Mouse (Mus musculus) neural tube, embryonic 13.5 days (tissue): ENCODE results near the gene Alg2. TPM values are rescaled to one million over a fixed set of nuclear protein-coding genes. Genes with fewer than 3 reads are reported as not detected.

Source experiments
- ATAC-seq: fragments of 200-750 bp; cut with Nextera tagmentation; 2 replicates; pipeline ENCODE4 v1.8.0; 2017; ENCODE audit warnings: low read depth, mild to moderate bottlenecking, moderate TSS enrichment, moderate library complexity
- H3K27ac ChIP-seq: fragments of 300-500 bp; sonication (generic); replicated peaks from 2 replicates; pipeline ENCODE4 v1.5.1; 2015; ENCODE audit warnings: moderate library complexity, mild to moderate bottlenecking, inconsistent platforms
- H3K27me3 ChIP-seq: fragments of 300-500 bp; sonication (generic); 2 replicates; pipeline ENCODE4 v1.6.1; 2015; ENCODE audit warnings: mild to moderate bottlenecking, inconsistent platforms
- H3K36me3 ChIP-seq: fragments of 300-500 bp; sonication (generic); 2 replicates; pipeline ENCODE4 v1.6.1; 2015; ENCODE audit warnings: mild to moderate bottlenecking, inconsistent platforms
- H3K4me1 ChIP-seq: fragments of 300-500 bp; sonication (generic); replicated peaks from 2 replicates; pipeline ENCODE4 v1.6.1; 2015; ENCODE audit warnings: inconsistent platforms
- H3K4me2 ChIP-seq: fragments of 300-500 bp; sonication (generic); 2 replicates; pipeline ENCODE4 v1.6.1; 2015; ENCODE audit warnings: inconsistent platforms, mild to moderate bottlenecking, moderate library complexity
- H3K4me3 ChIP-seq: fragments of 300-500 bp; sonication (generic); 2 replicates; pipeline ENCODE4 v1.5.1; 2015; ENCODE audit warnings: mild to moderate bottlenecking, inconsistent platforms
- H3K9ac ChIP-seq: fragments of 300-500 bp; sonication (generic); 2 replicates; pipeline ENCODE4 v1.6.1; 2015; ENCODE audit warnings: moderate library complexity, mild to moderate bottlenecking, inconsistent platforms
- H3K9me3 ChIP-seq: fragments of 300-500 bp; sonication (generic); 2 replicates; pipeline ENCODE4 v1.6.1; 2016; ENCODE audit warnings: inconsistent platforms
- WGBS: fragments of 180-500 bp; shearing (Covaris S2); methylation state at CpG from one replicate; pipeline ENCODE4 v1.1.7; 2015; 5-methylcytosine and 5-hydroxymethylcytosine counted together
- polyA plus RNA-seq: library from polyadenylated mRNA; unstranded; fragments of >200 nt; fragmentation: Nextera tagmentation; extraction: Ambion mirVana; gene quantifications from 2 replicates; pipeline ENCODE4 v1.2.1, GENCODE M21; 2015

Alg2 gene
- 285 and 310 TPM in 2 replicates for polyA plus RNA-seq

DNA sequence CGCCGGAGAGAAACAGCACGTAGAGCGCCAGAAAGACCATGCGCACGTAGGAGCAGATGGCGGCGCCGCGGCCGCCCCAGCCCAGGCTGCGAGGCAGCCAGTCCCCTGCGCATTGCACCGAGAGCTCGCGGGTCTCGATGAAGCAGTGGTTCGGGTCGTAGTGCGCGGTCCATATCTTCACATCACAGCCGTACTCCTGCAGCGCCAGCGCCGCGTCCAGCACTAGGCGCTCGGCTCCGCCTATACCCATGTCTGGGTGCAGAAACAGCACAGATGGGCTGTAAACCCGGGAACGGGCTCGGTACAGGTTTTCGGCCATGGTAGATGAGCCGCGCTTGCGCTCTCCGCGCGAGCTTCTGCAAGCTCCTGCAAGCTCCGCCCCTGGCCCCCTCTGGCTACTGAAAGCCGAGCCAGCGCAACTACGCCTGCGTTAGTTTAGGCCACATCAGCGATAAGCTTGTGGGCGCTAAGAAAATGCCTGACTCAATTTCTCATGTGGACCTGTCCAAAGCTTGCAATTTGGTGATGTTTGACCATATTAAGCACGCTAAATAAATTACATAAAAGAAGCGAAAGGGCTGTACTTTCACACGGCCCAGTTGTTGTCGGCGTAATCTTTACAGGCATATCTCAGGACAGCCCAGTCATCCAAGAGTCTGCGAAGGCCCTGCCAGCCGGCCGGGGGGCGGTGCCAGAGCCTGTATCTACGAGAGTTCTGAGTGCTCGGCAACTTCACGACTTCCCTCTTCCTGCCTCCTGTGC, at the start of gene Alg2, which contains the start of gene Sec61b:
Gene Alg2 (minus strand): TSS at position 366 of the 762 bp plus-strand sequence.
Gene Sec61b (plus strand): TSS at position 691 of the 762 bp plus-strand sequence.
- Histone ChIP-seq H3K9me3 (peaks cover 11% of the 10 kb centered on the region; the same call in 1 of the 2 replicates), H3K36me3 (peaks cover 65% of the 10 kb centered on the region), H3K27ac (peak within 1 kb of the TSS; percentile 99), H3K27me3 (no peaks in the 10 kb centered on the region), H3K4me3 (peak within 1 kb of the TSS; percentile 89), H3K4me2 (peak within 1 kb of the TSS; percentile 70), H3K9ac (peak within 1 kb of the TSS; percentile 95), H3K4me1 (peaks cover 39% of the 10 kb centered on the region)
- under 1% methylated on average over 55 of the region's 58 CpGs for WGBS
- peak; percentile 98 for ATAC-seq

DNA sequence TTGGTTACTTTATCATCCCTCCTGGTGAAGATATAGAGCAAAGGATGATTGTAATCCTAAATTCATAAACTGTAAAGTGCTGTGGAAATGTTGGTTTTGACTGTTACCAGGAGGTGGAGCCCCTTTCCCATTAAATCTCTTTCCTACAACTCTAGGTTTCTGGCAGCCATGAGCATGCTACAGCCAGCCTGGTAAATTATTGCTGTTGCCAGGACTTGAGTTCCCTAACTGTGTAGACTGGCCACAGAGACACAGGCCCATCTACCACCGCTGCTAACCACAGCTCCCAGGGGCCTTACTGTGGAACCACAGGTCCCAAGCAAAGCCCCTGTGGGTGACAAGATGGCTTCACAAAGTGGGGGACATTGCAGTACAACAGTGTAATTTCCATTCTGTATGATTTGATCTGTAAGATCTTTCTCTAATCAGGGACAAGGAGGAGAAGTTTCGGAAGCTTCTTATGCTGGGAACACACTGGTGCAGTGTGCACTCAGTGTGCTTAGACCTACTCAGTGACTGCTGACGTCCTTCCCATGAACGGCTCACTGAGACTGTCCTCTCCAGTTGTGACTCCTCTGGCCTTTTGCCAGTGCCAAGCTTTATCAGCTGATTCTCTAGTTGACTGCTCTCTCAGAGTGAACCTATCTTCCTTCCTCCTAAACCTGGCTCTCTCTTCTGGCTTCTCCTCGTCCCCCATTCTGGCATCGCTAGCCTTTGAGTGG, 47.9 kb upstream of the Alg2 start:
- no peak overlapping the region for H3K27ac ChIP-seq
- no peaks in the 10 kb centered on the region for H3K36me3 ChIP-seq
- H3K9ac ChIP-seq, result no peak overlapping the region
- ATAC-seq, result peak; percentile 82
- H3K4me3 ChIP-seq, result no peak overlapping the region
- H3K4me1 ChIP-seq, result peaks cover 9% of the 10 kb centered on the region
- WGBS, result 89% methylated on average over 6 of the region's 6 CpGs
- no peaks in the 10 kb centered on the region for H3K27me3 ChIP-seq
- H3K4me2 ChIP-seq, result no peak overlapping the region
- no peaks in the 10 kb centered on the region for H3K9me3 ChIP-seq

GRCm38 (mm10) chr4:47520076-47520475, 45.9 kb upstream of the Alg2 start:
- no peak overlapping the region for H3K4me3 ChIP-seq
- peaks cover 9% of the 10 kb centered on the region for H3K4me1 ChIP-seq
- no peak overlapping the region for H3K4me2 ChIP-seq
- H3K9me3 ChIP-seq, result no peaks in the 10 kb centered on the region
- H3K27me3 ChIP-seq, result no peaks in the 10 kb centered on the region
- 78% methylated on average over 4 of the region's 4 CpGs for WGBS
- H3K9ac ChIP-seq, result no peak overlapping the region
- ATAC-seq, result no peak
- no peak overlapping the region for H3K27ac ChIP-seq
- no peaks in the 10 kb centered on the region for H3K36me3 ChIP-seq

DNA sequence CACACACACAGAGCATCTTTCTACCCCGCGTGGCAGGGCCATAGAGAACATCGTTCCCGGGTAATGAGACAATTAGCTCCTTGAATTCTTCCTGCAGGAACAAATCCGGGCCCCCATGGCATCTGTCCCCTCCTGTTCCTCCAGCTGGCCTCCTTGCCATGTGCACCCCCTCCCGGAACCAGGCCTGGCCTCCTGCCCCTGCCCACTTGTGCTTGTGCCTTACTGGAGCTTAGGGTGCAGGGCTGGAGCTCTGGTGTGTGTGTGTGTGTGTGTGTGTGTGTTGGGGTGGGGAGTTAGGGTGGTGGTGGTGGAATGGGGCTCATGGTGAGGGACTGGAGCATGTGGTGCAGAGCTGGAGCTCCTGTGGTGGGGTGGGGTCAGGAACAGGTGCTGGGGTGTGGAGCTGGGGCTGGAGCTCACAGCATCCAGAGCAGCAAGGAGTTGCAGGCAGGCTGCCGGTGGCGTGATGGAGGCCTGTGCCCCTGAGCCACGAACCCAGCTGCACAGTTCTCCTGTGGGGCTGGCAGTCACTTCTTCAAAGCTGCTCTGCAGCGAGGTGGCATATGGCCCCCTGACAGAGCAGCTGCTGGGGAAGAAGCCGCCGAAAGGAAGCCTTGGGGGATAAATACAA, 44.5 kb upstream of the Alg2 start:
- no peak overlapping the region for H3K4me2 ChIP-seq
- H3K27me3 ChIP-seq, result no peaks in the 10 kb centered on the region
- H3K36me3 ChIP-seq, result no peaks in the 10 kb centered on the region
- no peak overlapping the region for H3K4me3 ChIP-seq
- H3K4me1 ChIP-seq, result peaks cover 9% of the 10 kb centered on the region
- 33% methylated on average over 12 of the region's 12 CpGs for WGBS
- H3K9ac ChIP-seq, result 0 out of 2 replicates have a peak overlapping the region, but pooled peaks have one; percentile 12
- H3K9me3 ChIP-seq, result no peaks in the 10 kb centered on the region
- ATAC-seq, result peak; percentile 59
- 0 out of 2 replicates have a peak overlapping the region, but pooled peaks have one; percentile 33 for H3K27ac ChIP-seq

- H3K4me3 ChIP-seq, result no peak overlapping the region
- no peak overlapping the region for H3K9ac ChIP-seq
- no peaks in the 10 kb centered on the region for H3K4me1 ChIP-seq
- WGBS, result 75% methylated on average over 10 of the region's 10 CpGs
- no peaks in the 10 kb centered on the region for H3K9me3 ChIP-seq
- no peaks in the 10 kb centered on the region for H3K36me3 ChIP-seq
- no peak for ATAC-seq
- H3K27me3 ChIP-seq, result no peaks in the 10 kb centered on the region
- H3K4me2 ChIP-seq, result no peak overlapping the region
- H3K27ac ChIP-seq, result no peak overlapping the region
Measured at GRCm38 (mm10) chr4:47504841-47505517, 30.8 kb upstream of the Alg2 start.

DNA sequence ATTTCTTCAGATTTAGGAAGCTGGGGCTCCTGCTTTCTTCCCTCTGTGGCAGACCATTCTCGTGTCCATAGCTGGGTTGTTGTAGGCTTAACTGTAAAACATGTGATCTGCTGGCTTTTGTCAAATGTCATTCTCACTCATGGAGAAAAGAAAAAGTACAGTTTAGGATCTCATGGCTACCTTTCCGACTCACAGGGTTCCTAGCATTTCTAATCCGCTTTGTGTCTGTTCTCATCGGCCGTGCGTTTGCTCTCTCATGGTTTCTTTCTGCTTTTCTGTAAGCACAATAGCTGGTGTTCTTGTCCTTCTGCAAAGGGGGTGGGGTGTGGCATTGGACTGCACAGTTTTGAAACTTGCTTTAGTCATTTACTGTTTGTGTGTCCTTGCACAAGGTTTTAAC, 28.9 kb upstream of the Alg2 start:
- H3K27ac ChIP-seq, result no peak overlapping the region
- ATAC-seq, result no peak
- no peaks in the 10 kb centered on the region for H3K9me3 ChIP-seq
- H3K4me1 ChIP-seq, result no peaks in the 10 kb centered on the region
- no peak overlapping the region for H3K4me3 ChIP-seq
- WGBS, result 87% methylated on average over 6 of the region's 6 CpGs
- no peak overlapping the region for H3K9ac ChIP-seq
- no peak overlapping the region for H3K4me2 ChIP-seq
- no peaks in the 10 kb centered on the region for H3K27me3 ChIP-seq
- H3K36me3 ChIP-seq, result no peaks in the 10 kb centered on the region

- Histone ChIP-seq H3K9ac (no peak overlapping the region), H3K4me1 (no peaks in the 10 kb centered on the region), H3K4me3 (no peak overlapping the region), H3K4me2 (no peak overlapping the region), H3K36me3 (no peaks in the 10 kb centered on the region), H3K27me3 (no peaks in the 10 kb centered on the region), H3K27ac (no peak overlapping the region), H3K9me3 (no peaks in the 10 kb centered on the region)
- peak; percentile 69; the same call in 1 of the 2 replicates for ATAC-seq
- WGBS, result 30% methylated on average over 4 of the region's 4 CpGs
Measured at GRCm38 (mm10) chr4:47502546-47502971, 28.4 kb upstream of the Alg2 start.

GRCm38 (mm10) chr4:47499121-47499545, 25.0 kb upstream of the Alg2 start:
- H3K4me3 ChIP-seq, result no peak overlapping the region
- H3K4me1 ChIP-seq, result no peaks in the 10 kb centered on the region
- WGBS, result 63% methylated on average over 10 of the region's 10 CpGs
- no peak overlapping the region for H3K4me2 ChIP-seq
- H3K27me3 ChIP-seq, result no peaks in the 10 kb centered on the region
- no peaks in the 10 kb centered on the region for H3K36me3 ChIP-seq
- H3K9me3 ChIP-seq, result no peaks in the 10 kb centered on the region
- ATAC-seq, result no peak
- no peak overlapping the region for H3K9ac ChIP-seq
- no peak overlapping the region for H3K27ac ChIP-seq

- no peak for ATAC-seq
- H3K9me3 ChIP-seq, result no peaks in the 10 kb centered on the region
- no peak overlapping the region for H3K9ac ChIP-seq
- WGBS, result 68% methylated on average over 7 of the region's 7 CpGs
- no peaks in the 10 kb centered on the region for H3K27me3 ChIP-seq
- no peak overlapping the region for H3K27ac ChIP-seq
- no peak overlapping the region for H3K4me3 ChIP-seq
- H3K4me1 ChIP-seq, result peaks cover 11% of the 10 kb centered on the region; the same call in 1 of the 2 replicates
- H3K4me2 ChIP-seq, result no peak overlapping the region
- H3K36me3 ChIP-seq, result no peaks in the 10 kb centered on the region
Measured at GRCm38 (mm10) chr4:47497811-47498385, 23.8 kb upstream of the Alg2 start.

DNA sequence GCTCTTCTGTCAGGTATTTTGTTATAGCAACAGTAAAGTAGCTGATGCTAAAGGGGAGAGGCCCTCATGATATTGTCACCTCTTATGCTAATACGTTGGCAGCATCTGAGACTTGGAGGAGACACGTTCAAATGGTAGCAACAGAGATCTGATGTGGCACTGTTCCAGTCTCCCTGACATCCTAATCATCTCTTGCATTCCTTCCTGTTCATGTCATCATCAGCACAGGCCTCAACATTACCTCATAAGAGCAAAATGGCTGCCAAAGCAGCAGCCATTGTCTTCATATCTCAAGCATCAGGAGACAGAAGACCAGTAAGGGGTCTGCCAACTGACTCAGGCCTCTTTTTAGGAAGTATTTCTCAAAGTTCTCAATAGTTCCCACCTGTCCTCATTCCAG, 20.6 kb upstream of the Alg2 start:
- Histone ChIP-seq H3K4me2 (no peak overlapping the region), H3K27ac (no peak overlapping the region), H3K9me3 (no peaks in the 10 kb centered on the region), H3K9ac (no peak overlapping the region), H3K4me1 (peaks cover 25% of the 10 kb centered on the region), H3K4me3 (no peak overlapping the region), H3K27me3 (no peaks in the 10 kb centered on the region), H3K36me3 (no peaks in the 10 kb centered on the region)
- ATAC-seq, result no peak
- WGBS, result 88% methylated on average over 2 of the region's 2 CpGs

DNA sequence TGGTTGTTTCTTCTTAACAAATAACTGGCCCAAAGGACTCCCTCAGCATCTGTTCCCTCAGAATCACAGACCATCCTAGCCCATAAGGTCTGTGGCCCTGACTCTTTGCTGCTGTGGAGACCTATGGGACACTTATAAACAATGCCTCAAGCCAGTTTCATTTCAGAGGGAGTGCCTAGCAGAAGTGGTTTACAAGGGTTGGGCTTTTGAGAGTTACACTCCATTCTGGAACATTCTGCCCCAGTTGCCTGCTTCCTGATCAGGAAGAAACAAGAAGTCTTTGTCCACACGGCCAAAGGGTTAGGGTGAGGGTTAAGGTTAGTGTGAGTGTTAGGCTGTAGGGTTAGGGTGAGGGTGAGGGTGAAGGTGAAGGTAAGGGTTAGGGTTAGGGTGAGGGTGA, 20.0 kb upstream of the Alg2 start:
- ATAC-seq, result no peak
- Histone ChIP-seq H3K4me1 (peaks cover 25% of the 10 kb centered on the region), H3K4me3 (no peak overlapping the region), H3K9ac (no peak overlapping the region), H3K4me2 (no peak overlapping the region), H3K27me3 (no peaks in the 10 kb centered on the region), H3K27ac (no peak overlapping the region), H3K9me3 (no peaks in the 10 kb centered on the region), H3K36me3 (no peaks in the 10 kb centered on the region)
- 76% methylated on average over 1 of the region's 1 CpGs for WGBS
